Mouse (Mus musculus): ENCODE data around the gene Paf1. TPM values are rescaled to one million over a fixed set of nuclear protein-coding genes. Genes with fewer than 3 reads are reported as not detected.
"Not testable (repeated sequence)": the region's sequence is repeated elsewhere in the genome, so short reads cannot be mapped to it uniquely, and the experiment has no call there.

Paf1 gene
- polyA plus RNA-seq, 2 experiments, result 54.2 to 102 TPM

DNA sequence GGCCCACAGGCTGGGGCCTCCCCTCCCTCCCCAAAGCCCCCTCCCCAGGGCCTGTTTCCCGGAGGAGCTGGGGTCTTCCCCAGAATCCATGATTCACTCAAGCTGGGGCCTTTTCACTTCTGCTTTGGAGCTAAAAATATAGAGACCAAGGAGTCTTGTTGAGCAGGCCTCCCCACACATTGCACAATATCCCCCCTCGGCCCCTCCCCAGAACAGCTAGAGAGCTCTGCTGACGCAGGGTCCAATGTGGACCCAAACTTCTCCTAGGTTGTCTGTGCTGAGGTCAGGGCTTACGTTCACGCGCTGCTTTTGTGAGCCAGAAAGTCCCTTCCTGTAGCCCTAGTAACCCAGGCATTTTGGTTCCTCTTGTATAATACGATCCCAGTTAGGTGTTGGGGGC, 6.7 kb upstream of the Paf1 start:
- Histone ChIP-seq H3K36me3 (ENCODE audit: control insufficient read depth, insufficient read depth, low read length) (peaks cover 32% of the 10 kb centered on the region), H3K4me3 (replicated peaks; ENCODE audit: low read length) (no peak overlapping the region), H3K27me3 (ENCODE audit: control insufficient read depth, insufficient read depth, low read length) (no peaks in the 10 kb centered on the region), H3K9me3 (ENCODE audit: control insufficient read depth, low read length) (no peaks in the 10 kb centered on the region), H3K27ac (replicated peaks; ENCODE audit: low read depth, low read length) (no peak overlapping the region), H3K9ac (ENCODE audit: low read depth, low read length, severe bottlenecking) (no peak overlapping the region), H3K4me1 (ENCODE audit: control insufficient read depth, insufficient read depth, low read length) (peaks cover 24% of the 10 kb centered on the region), H3K4me2 (replicated peaks; ENCODE audit: low read depth, low read length, severe bottlenecking) (no peak overlapping the region)
- TF ChIP-seq POLR2A (IDR thresholded peaks at IDR 0.05; ENCODE audit: borderline replicate concordance, extremely low read depth, insufficient read depth, insufficient read length), result no peak
- ATAC-seq (ENCODE audit: low FRiP score, low read depth) (no peak), DNase-seq (ENCODE audit: low spot score) (no peak)
- WGBS, result 80% methylated on average over 7 of the region's 7 CpGs

DNA sequence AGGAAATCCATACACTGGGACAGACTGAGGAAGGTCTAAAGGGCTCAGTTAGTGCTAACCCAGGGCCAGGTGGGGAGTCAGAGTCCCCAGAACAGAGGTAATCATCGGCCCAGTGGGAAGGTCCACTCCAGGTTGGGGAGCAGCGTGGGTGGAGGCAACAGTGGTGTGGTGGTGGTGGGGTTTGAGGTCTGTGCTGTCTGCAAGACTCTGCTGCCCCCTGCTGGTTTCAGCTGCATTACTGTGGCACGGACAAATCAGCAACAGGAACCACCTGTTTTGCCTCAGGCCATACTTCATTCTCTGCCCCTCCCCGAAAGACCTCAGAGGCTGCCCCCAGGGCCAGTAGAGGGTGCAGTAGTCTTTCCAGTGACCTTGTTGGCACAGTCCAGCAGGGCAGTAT, 6.3 kb upstream of the Paf1 start:
- DNase-seq (ENCODE audit: low spot score), result peak; percentile 86
- Histone ChIP-seq H3K27me3 (ENCODE audit: control insufficient read depth, insufficient read depth, low read length) (no peaks in the 10 kb centered on the region), H3K4me1 (ENCODE audit: control insufficient read depth, insufficient read depth, low read length) (peaks cover 20% of the 10 kb centered on the region), H3K9me3 (ENCODE audit: control insufficient read depth, low read length) (no peaks in the 10 kb centered on the region), H3K4me2 (replicated peaks; ENCODE audit: low read depth, low read length, severe bottlenecking) (no peak overlapping the region), H3K27ac (replicated peaks; ENCODE audit: low read depth, low read length) (no peak overlapping the region), H3K36me3 (ENCODE audit: control insufficient read depth, insufficient read depth, low read length) (peaks cover 32% of the 10 kb centered on the region), H3K9ac (ENCODE audit: low read depth, low read length, severe bottlenecking) (no peak overlapping the region), H3K4me3 (replicated peaks; ENCODE audit: low read length) (no peak overlapping the region)
- ATAC-seq (ENCODE audit: low FRiP score, low read depth), result peak; percentile 67
- TF ChIP-seq POLR2A (IDR thresholded peaks at IDR 0.05; ENCODE audit: borderline replicate concordance, extremely low read depth, insufficient read depth, insufficient read length), result no peak
- WGBS, result 5% methylated on average over 4 of the region's 4 CpGs

DNA sequence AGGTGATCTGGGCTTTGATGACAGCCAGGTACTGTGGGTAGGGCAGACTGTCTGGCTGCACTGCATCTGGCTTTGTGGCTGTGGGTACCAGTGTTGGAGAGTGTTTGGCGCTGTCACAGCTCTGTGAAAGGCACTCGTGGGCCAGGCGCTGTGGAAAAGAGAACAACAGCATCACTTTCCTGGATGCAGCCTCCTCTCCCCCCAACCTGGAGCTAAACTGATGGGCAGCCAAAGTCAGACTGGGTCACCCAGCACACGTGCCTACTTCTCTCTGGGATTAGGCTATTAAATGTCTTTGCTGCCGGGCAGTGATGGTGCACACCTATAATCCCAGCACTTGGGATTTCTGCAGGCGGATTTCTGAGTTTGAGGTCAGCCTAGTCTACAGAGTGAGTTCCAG, 5.9 kb upstream of the Paf1 start:
- peaks cover 32% of the 10 kb centered on the region for H3K36me3 ChIP-seq (ENCODE audit: control insufficient read depth, insufficient read depth, low read length)
- H3K9me3 ChIP-seq (ENCODE audit: control insufficient read depth, low read length); DNase-seq (ENCODE audit: low spot score); H3K27me3 ChIP-seq (ENCODE audit: control insufficient read depth, insufficient read depth, low read length); ATAC-seq (ENCODE audit: low FRiP score, low read depth); H3K27ac ChIP-seq (replicated peaks; ENCODE audit: low read depth, low read length); H3K4me3 ChIP-seq (replicated peaks; ENCODE audit: low read length); H3K4me2 ChIP-seq (replicated peaks; ENCODE audit: low read depth, low read length, severe bottlenecking); H3K9ac ChIP-seq (ENCODE audit: low read depth, low read length, severe bottlenecking): not testable (repeated sequence)
- peaks cover 20% of the 10 kb centered on the region for H3K4me1 ChIP-seq (ENCODE audit: control insufficient read depth, insufficient read depth, low read length)
- WGBS, result 76% methylated on average over 6 of the region's 6 CpGs

- Histone ChIP-seq H3K4me1 (ENCODE audit: control insufficient read depth, insufficient read depth, low read length) (peaks cover 16% of the 10 kb centered on the region), H3K36me3 (ENCODE audit: control insufficient read depth, insufficient read depth, low read length) (peaks cover 32% of the 10 kb centered on the region)
- H3K9me3 ChIP-seq (ENCODE audit: control insufficient read depth, low read length); H3K4me2 ChIP-seq (replicated peaks; ENCODE audit: low read depth, low read length, severe bottlenecking); H3K4me3 ChIP-seq (replicated peaks; ENCODE audit: low read length); H3K27ac ChIP-seq (replicated peaks; ENCODE audit: low read depth, low read length); ATAC-seq (ENCODE audit: low FRiP score, low read depth); DNase-seq (ENCODE audit: low spot score); H3K27me3 ChIP-seq (ENCODE audit: control insufficient read depth, insufficient read depth, low read length); H3K9ac ChIP-seq (ENCODE audit: low read depth, low read length, severe bottlenecking): not testable (repeated sequence)
- WGBS, result 88% methylated on average over 7 of the region's 7 CpGs
Observed at GRCm38 (mm10) chr7:28387384-28387783, 5.4 kb upstream of the Paf1 start.

- H3K36me3 ChIP-seq (ENCODE audit: control insufficient read depth, insufficient read depth, low read length), result peaks cover 43% of the 10 kb centered on the region
- no peak overlapping the region for H3K9ac ChIP-seq (ENCODE audit: low read depth, low read length, severe bottlenecking)
- no peak overlapping the region for H3K4me2 ChIP-seq (replicated peaks; ENCODE audit: low read depth, low read length, severe bottlenecking)
- ATAC-seq (ENCODE audit: low FRiP score, low read depth) (no peak), DNase-seq (ENCODE audit: low spot score) (no peak)
- peaks cover 8% of the 10 kb centered on the region for H3K4me1 ChIP-seq (ENCODE audit: control insufficient read depth, insufficient read depth, low read length)
- WGBS, result 99% methylated on average over 3 of the region's 3 CpGs
- no peaks in the 10 kb centered on the region for H3K27me3 ChIP-seq (ENCODE audit: control insufficient read depth, insufficient read depth, low read length)
- H3K27ac ChIP-seq (replicated peaks; ENCODE audit: low read depth, low read length), result no peak overlapping the region
- no peak for TF ChIP-seq POLR2A (IDR thresholded peaks at IDR 0.05; ENCODE audit: borderline replicate concordance, extremely low read depth, insufficient read depth, insufficient read length)
- no peak overlapping the region for H3K4me3 ChIP-seq (replicated peaks; ENCODE audit: low read length)
- no peaks in the 10 kb centered on the region for H3K9me3 ChIP-seq (ENCODE audit: control insufficient read depth, low read length)
Observed at GRCm38 (mm10) chr7:28390331-28390730, 2.4 kb upstream of the Paf1 start.

DNA sequence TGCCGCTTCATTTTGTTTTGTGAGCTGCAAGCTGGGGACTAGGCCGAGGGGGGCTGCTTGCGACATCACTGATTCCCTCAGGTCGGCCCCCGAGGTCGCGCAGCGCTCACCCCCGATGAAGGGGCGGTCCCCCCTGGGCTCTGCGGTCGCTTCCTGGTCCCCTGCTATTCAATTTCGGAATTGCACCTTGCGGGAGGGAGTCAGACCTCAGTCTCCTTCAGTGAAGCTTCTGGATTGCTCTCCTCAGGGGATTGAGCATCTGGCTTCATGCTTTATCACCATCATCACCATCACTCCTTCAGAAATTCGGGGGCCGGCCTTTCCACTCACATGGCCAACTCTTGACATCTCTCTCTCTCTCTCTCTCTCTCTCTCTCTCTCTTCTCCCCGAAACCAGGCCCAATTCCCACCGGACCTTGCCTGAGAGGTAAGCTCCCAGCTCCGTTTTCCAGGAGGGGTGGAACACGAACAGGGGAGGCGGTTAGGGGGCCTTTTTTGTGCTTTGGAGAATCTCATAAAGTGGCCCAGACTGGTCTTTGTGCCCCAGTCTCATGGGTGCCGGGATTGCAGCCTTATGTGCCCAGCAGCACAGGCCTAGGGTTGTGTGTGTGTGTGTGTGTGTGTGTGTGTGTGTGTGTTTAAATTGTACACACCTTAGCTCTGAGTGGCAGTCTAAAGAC, 661 bp downstream of the Paf1 start:
- Histone ChIP-seq H3K27ac (replicated peaks; ENCODE audit: low read depth, low read length) (peak overlapping the region; percentile 44), H3K4me3 (replicated peaks; ENCODE audit: low read length) (peak overlapping the region; percentile 91), H3K4me2 (replicated peaks; ENCODE audit: low read depth, low read length, severe bottlenecking) (peak overlapping the region; percentile 91), H3K9ac (ENCODE audit: low read depth, low read length, severe bottlenecking) (peak overlapping the region; percentile 80), H3K4me1 (ENCODE audit: control insufficient read depth, insufficient read depth, low read length) (peaks cover 8% of the 10 kb centered on the region), H3K9me3 (ENCODE audit: control insufficient read depth, low read length) (no peaks in the 10 kb centered on the region), H3K36me3 (ENCODE audit: control insufficient read depth, insufficient read depth, low read length) (peaks cover 61% of the 10 kb centered on the region), H3K27me3 (ENCODE audit: control insufficient read depth, insufficient read depth, low read length) (no peaks in the 10 kb centered on the region)
- ATAC-seq (ENCODE audit: low FRiP score, low read depth) (no peak), DNase-seq (ENCODE audit: low spot score) (no peak)
- 5% methylated on average over 19 of the region's 22 CpGs for WGBS
- TF ChIP-seq POLR2A (IDR thresholded peaks at IDR 0.05; ENCODE audit: borderline replicate concordance, extremely low read depth, insufficient read depth, insufficient read length), result no peak

Data from limb, embryonic 14.5 days (tissue).